Mouse (Mus musculus) gastrocnemius, adult 2 months (tissue): Measurements from ENCODE around the gene Sh3pxd2a. TPM values are rescaled to one million over a fixed set of nuclear protein-coding genes. Genes with fewer than 3 reads are reported as not detected.

Experiments used
- DNase-seq: peaks from one replicate; pipeline ENCODE4 v3.0.0; 2022
- H3K27ac ChIP-seq: fragments of 200-600 bp; 2 replicates; pipeline ENCODE4 v1.8.1; 2022; ENCODE audit warnings: mild to moderate bottlenecking
- H3K4me3 ChIP-seq: fragments of 200-600 bp; 2 replicates; pipeline ENCODE4 v1.8.1; 2022; ENCODE audit warnings: mild to moderate bottlenecking, moderate library complexity
- CTCF ChIP-seq: fragments of 200-600 bp; IDR thresholded peaks from 2 replicates; pipeline ENCODE4 v1.8.1; 2022; ENCODE audit warnings: antibody characterized with exemption, mild to moderate bottlenecking, moderate library complexity
- intact Hi-C: fragments of 180-260 bp; cut with DNase I; formaldehyde crosslinking; loops from one replicate; pipeline ENCODE4 v1.15.1; 2025
- microRNA-seq: library from miRNA; unstranded; fragments of <30 nt; microRNA quantifications from one replicate; pipeline ENCODE4 v1.2.0, GENCODE M21; 2021
- total RNA-seq, 2 experiments: library from RNA; stranded (reverse); gene quantifications; 2 replicates each; pipeline ENCODE4 v1.2.3; 2021

Gene Sh3pxd2a
- total RNA-seq, 2 experiments from 2014 or later, result 37.7 to 44.7 TPM

GRCm38 (mm10) chr19:47221500-47222153, 242.6 kb downstream of the Sh3pxd2a start:
- intact Hi-C loops, result no loop called here
- H3K4me3 ChIP-seq, result no peak overlapping the region
- no peak for DNase-seq
- TF ChIP-seq CTCF, result no peak
- H3K27ac ChIP-seq, result peak overlapping the region; percentile 94

GRCm38 (mm10) chr19:47221006-47221405, 243.2 kb downstream of the Sh3pxd2a start:
- peak overlapping the region; percentile 38; the same call in 1 of the 2 replicates for H3K27ac ChIP-seq
- H3K4me3 ChIP-seq, result no peak overlapping the region
- DNase-seq, result no peak
- TF ChIP-seq CTCF, result no peak
- intact Hi-C loops, result no loop called here

DNA sequence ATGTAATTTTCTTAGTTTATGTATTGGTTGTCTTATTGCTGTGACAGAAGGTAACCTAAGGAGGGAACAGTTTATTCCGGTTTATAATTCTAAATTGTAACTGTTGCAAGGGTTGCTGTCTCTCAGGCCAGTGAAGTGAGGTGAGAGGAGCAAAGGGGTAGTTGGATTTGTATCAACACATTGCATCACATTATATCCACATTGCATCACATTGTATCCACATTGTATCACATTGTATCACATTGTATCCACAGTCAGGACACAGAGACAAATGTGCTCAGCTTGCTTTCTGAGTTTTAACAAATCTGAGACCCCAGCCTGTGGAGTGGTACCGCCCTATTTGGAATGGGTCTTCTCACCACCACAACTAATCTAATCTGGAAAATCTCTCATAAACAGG, 244.0 kb downstream of the Sh3pxd2a start:
- Histone ChIP-seq H3K27ac (peak overlapping the region; percentile 38; the same call in 1 of the 2 replicates), H3K4me3 (no peak overlapping the region)
- no peak for DNase-seq
- intact Hi-C loops, result no loop called here
- no peak for TF ChIP-seq CTCF

DNA sequence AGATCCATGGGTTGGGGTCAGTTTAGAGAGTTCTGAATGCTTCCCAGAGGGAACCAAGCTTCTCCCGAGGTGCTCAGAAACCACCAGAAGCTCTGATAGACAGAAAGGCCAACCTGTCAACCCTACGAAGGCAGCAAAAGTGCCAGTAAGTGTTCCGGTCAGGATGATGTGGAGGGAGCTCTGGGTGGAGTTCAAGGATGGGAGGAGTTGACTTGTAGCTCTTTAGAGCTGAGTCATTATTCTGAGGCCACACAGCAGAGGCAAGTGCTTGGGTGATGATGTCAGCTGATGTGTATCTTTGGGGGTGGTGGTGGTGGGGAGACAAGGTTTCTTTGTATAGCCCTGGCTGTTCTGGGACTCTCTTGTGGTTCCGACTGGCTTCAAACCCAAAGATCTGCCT, 244.6 kb downstream of the Sh3pxd2a start:
- intact Hi-C loops, result no loop called here
- no peak for DNase-seq
- TF ChIP-seq CTCF, result no peak
- no peak overlapping the region for H3K27ac ChIP-seq
- no peak overlapping the region for H3K4me3 ChIP-seq

DNA sequence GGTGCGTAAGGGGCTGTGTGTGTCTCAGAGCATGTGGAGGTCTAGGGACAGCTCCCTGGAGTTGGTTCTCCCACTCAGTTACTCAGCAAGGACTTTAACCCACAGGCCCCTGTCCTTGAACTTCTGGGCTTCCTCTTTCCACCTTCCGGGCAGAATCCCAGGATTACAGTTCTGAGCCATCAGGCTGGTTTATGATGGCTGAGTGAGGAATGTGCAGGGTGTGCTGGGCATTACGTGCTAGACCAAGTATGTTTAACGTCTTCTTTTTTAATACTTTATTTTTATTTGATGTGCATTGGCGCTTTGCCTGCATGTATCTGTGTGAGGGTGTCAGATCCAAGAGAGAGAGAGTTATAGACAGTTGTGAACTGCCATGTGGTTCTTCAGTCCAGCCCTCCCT, 247.4 kb downstream of the Sh3pxd2a start:
- no peak for DNase-seq
- H3K27ac ChIP-seq, result 0 out of 2 replicates have a peak overlapping the region, but pooled peaks have one; percentile 1
- H3K4me3 ChIP-seq, result no peak overlapping the region
- intact Hi-C loops, result no loop called here
- no peak for TF ChIP-seq CTCF

DNA sequence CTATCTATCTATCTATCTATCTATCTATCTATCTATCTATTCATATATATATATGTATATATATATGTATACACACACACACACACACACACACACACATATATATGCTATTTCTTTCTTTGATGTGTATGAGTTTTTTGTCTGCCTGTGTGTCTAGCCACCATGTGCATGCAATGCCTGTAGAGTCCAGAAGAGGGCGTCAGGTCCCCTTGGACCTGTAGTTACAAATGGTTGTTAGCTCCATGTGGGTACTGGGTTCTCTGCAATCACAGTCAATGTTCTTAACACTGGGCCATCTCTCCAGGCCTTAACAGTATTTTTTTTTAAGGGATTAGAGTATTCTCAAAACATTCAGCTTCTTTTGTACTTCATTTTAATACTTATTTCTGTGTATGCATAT, 250.7 kb downstream of the Sh3pxd2a start:
- Histone ChIP-seq H3K4me3 (no peak overlapping the region), H3K27ac (no peak overlapping the region)
- intact Hi-C loops, result no loop called here
- TF ChIP-seq CTCF, result peak; percentile 42
- no peak for DNase-seq

- H3K27ac ChIP-seq, result no peak overlapping the region
- intact Hi-C loops, result no loop called here
- DNase-seq, result no peak
- H3K4me3 ChIP-seq, result no peak overlapping the region
- TF ChIP-seq CTCF, result no peak
Observed at GRCm38 (mm10) chr19:47212401-47212800, 251.8 kb downstream of the Sh3pxd2a start.

DNA sequence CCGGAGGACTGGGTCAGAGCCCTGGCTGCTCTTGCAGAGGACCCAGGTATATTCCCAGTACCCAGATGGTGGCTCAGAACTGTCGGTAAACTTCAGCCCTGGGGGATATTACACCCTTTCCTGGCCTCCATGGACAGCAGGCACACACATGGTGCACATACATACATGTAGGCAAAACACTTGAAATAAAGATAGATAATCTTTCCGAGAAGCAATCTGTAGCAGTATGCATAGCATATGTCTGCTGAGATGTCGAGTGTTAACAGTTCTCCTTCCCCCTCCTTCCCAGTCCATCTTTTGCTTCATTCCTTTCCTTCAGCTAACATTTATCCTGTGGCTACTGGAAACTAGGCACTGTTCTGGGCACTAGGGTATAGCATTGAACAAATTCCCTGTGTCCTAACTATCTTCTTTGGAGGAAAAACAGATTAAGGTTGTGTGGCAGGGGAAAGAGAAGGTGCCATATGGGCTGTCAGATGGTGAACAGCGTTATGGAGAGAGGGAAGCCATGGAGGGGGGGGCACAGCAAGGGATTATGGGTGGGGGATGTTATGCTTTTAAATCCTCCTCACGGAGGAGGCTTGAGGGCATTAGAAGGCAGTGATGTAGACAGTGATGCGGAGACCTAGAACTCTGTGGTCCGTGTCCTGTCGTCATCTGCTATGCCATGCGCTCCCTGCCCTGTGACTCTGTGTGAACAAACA, 252.4 kb downstream of the Sh3pxd2a start:
- intact Hi-C loops, result no loop called here
- no peak overlapping the region for H3K4me3 ChIP-seq
- TF ChIP-seq CTCF, result no peak
- H3K27ac ChIP-seq, result no peak overlapping the region
- DNase-seq, result no peak

DNA sequence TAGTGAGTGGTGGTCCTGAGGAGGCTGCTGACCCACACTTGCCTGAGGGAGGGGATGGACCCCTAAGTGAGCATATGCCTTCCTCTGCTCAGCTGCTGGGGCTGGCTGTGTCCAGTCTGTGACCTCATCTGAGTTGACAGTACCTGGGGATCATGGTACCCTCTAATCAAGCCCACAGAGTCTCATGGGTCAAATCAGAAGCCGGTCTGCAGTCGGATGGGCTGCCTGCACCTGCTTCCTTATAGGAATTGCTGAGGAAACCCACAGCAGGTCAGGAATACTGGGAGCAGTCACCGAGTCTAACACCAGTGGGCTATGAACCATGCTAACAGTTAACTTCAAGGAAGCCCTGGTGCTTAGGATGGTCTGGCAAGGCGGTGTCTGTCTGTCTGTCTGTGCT, 253.8 kb downstream of the Sh3pxd2a start:
- intact Hi-C loops, result no loop called here
- no peak for TF ChIP-seq CTCF
- Histone ChIP-seq H3K4me3 (no peak overlapping the region), H3K27ac (no peak overlapping the region)
- DNase-seq, result no peak

Small RNA genes within 50 kb of the gene (microRNA-seq; reads per million reads assigned to microRNA genes)
- not detected for gene Mir6995

Other genes starting within 250 kb of the Sh3pxd2a start
- gene Stn1, start 73.1 kb upstream of the Sh3pxd2a start, total RNA-seq, result 1 to 10 TPM; 3.8 to 5.6 TPM
- 10 to 100 TPM; 36.1 to 37.7 TPM for gene Slk, start 115.3 kb upstream of the Sh3pxd2a start, total RNA-seq
- gene Col17a1, start 227.7 kb upstream of the Sh3pxd2a start, total RNA-seq, result not detected